10 mouse cellular contexts compared by ENCODE assay signal in genomic region chr13:112364698-112365097, GRCm38 (mm10).
"Had no signal": no experiment of that assay in that cellular context is flagged by ENCODE, and none has a peak within 500 bp of the region (broad histone marks: within the 10 kb centered on the region; RNA-seq: fewer than 3 reads in every experiment).

No protein-coding gene starts in this region.

- H3K4me1 ChIP-seq: liver, embryonic 12.5 days had no signal

- H3K27me3 ChIP-seq: limb, embryonic 13.5 days; liver, embryonic 12.5 days had no signal

- H3K4me2 ChIP-seq: limb, embryonic 13.5 days; liver, embryonic 12.5 days; lung, embryonic 14.5 days had no signal

- H3K27ac ChIP-seq: kidney, postnatal 0 days; limb, embryonic 13.5 days; liver, embryonic 12.5 days had no signal

- H3K9me3 ChIP-seq: limb, embryonic 13.5 days; liver, embryonic 12.5 days had no signal

- H3K9ac ChIP-seq: limb, embryonic 13.5 days; liver, embryonic 12.5 days; lung, embryonic 14.5 days had no signal

- H3K4me3 ChIP-seq: limb, embryonic 13.5 days; liver, embryonic 12.5 days had no signal

- H3K36me3 ChIP-seq: limb, embryonic 13.5 days; liver, embryonic 12.5 days had no signal

- DNase-seq: kidney, adult 11 months; kidney, adult 9 months; kidney, postnatal 36 days; lung, embryonic 14.5 days; lung, postnatal 10 days; right cerebral cortex, postnatal 14 days; thymus, postnatal 36 days had no signal

- ATAC-seq: liver, embryonic 12.5 days had no signal
